Comparison of ENCODE assay signal across 28 mouse cellular contexts in the genomic region with DNA sequence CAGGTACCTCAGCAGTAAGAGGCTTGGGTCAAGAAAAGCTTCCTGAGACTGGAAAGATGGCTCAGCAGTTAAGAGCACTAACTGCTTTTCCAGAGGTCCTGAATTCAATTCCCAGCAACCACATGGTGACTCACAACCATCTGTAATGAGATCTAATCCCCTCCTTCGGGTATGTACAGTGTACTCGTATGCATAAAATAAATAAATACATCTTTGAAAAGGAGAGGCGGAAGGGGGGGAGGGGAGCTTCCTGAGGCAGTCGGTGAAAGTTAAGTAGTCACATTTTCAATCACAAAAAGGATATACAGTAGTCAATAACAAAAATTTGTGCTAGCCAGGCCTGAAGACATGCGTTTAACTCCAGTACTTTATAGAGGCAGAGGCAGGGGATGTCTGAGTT. TPM values are rescaled to one million over a fixed set of nuclear protein-coding genes. Genes with fewer than 3 reads are reported as not detected.
DNase-seq lines count a peak whose midpoint lies in the region; ATAC-seq lines count a peak whose summit lies in the region.
"Had no signal": no experiment of that assay in that cellular context is flagged by ENCODE, and none has a peak within 500 bp of the region (broad histone marks: within the 10 kb centered on the region; RNA-seq: fewer than 3 reads in every experiment).

No protein-coding gene starts in this region.

- H3K4me2 ChIP-seq in embryonic facial prominence, embryonic 11.5 days (ENCODE audit: low read depth, low read length): no peak overlapping the region
- H3K4me2 ChIP-seq: embryonic facial prominence, embryonic 12.5 days; embryonic facial prominence, embryonic 15.5 days; forebrain, embryonic 12.5 days; forebrain, embryonic 15.5 days; heart, embryonic 13.5 days; hindbrain, embryonic 12.5 days; hindbrain, embryonic 15.5 days had no signal

- H3K4me1 ChIP-seq in embryonic facial prominence, embryonic 11.5 days (ENCODE audit: control insufficient read depth, insufficient read depth, low read length): no peaks in the 10 kb centered on the region
- no peaks in the 10 kb centered on the region; the same call in 1 of the 2 replicates for H3K4me1 ChIP-seq in embryonic facial prominence, embryonic 10.5 days
- no peaks in the 10 kb centered on the region for H3K4me1 ChIP-seq in limb, embryonic 10.5 days
- peaks cover under 1% of the 10 kb centered on the region for H3K4me1 ChIP-seq in heart, embryonic 10.5 days

- no peaks in the 10 kb centered on the region for H3K9me3 ChIP-seq in embryonic facial prominence, embryonic 11.5 days (replicated peaks; ENCODE audit: control insufficient read depth, low read length)
- no peaks in the 10 kb centered on the region for H3K9me3 ChIP-seq in embryonic facial prominence, embryonic 10.5 days
- H3K9me3 ChIP-seq in limb, embryonic 10.5 days (replicated peaks): no peaks in the 10 kb centered on the region
- H3K9me3 ChIP-seq in heart, embryonic 10.5 days: no peaks in the 10 kb centered on the region
- H3K9me3 ChIP-seq: embryonic facial prominence, embryonic 12.5 days; embryonic facial prominence, embryonic 15.5 days; forebrain, embryonic 12.5 days; forebrain, embryonic 15.5 days; G1E; heart, embryonic 13.5 days; hindbrain, embryonic 12.5 days; hindbrain, embryonic 15.5 days had no signal

- peak; percentile 1 for DNase-seq in embryonic facial prominence, embryonic 11.5 days (ENCODE audit: low spot score)
- no peak for DNase-seq in embryonic facial prominence, embryonic 10.5 days (ENCODE audit: low spot score)
- DNase-seq in 3T3-L1 (ENCODE audit: low read depth, low spot score): peak; percentile 33
- no peak for DNase-seq in neural tube, embryonic 10.5 days (ENCODE audit: extremely low spot score, low spot score)
- DNase-seq in limb, embryonic 10.5 days (ENCODE audit: low spot score): no peak
- DNase-seq in heart, embryonic 10.5 days (ENCODE audit: low spot score): no peak
- DNase-seq: adrenal gland, adult 2 months; adrenal gland, postnatal 14 days; B cell, adult 2 months; cerebellum, adult 11 months; cerebellum, adult 2 months; cerebellum, adult 9-11 months; cerebellum, postnatal 36 days; embryo, embryonic 11 days; gastrocnemius, postnatal 25 days; heart, adult 18-20 months had no signal

- no peak overlapping the region for H3K27ac ChIP-seq in embryonic facial prominence, embryonic 11.5 days (replicated peaks; ENCODE audit: low read depth, low read length)
- H3K27ac ChIP-seq in embryonic facial prominence, embryonic 10.5 days (replicated peaks): no peak overlapping the region
- no peak overlapping the region for H3K27ac ChIP-seq in limb, embryonic 10.5 days
- H3K27ac ChIP-seq in heart, embryonic 10.5 days: no peak overlapping the region
- H3K27ac ChIP-seq: embryonic facial prominence, embryonic 12.5 days; embryonic facial prominence, embryonic 15.5 days; forebrain, embryonic 12.5 days; forebrain, embryonic 15.5 days; heart, embryonic 13.5 days; hindbrain, embryonic 12.5 days; hindbrain, embryonic 15.5 days had no signal

- H3K4me3 ChIP-seq in embryonic facial prominence, embryonic 11.5 days (ENCODE audit: low read depth, low read length): no peak overlapping the region
- H3K4me3 ChIP-seq in embryonic facial prominence, embryonic 10.5 days: no peak overlapping the region
- no peak overlapping the region for H3K4me3 ChIP-seq in limb, embryonic 10.5 days
- no peak overlapping the region for H3K4me3 ChIP-seq in heart, embryonic 10.5 days
- H3K4me3 ChIP-seq: embryonic facial prominence, embryonic 12.5 days; embryonic facial prominence, embryonic 15.5 days; forebrain, embryonic 12.5 days; forebrain, embryonic 15.5 days; heart, embryonic 13.5 days; hindbrain, embryonic 12.5 days; hindbrain, embryonic 15.5 days had no signal

- no peak overlapping the region for H3K9ac ChIP-seq in embryonic facial prominence, embryonic 11.5 days (replicated peaks; ENCODE audit: low read length)
- H3K9ac ChIP-seq: embryonic facial prominence, embryonic 12.5 days; embryonic facial prominence, embryonic 15.5 days; forebrain, embryonic 12.5 days; forebrain, embryonic 15.5 days; heart, embryonic 13.5 days; hindbrain, embryonic 12.5 days; hindbrain, embryonic 15.5 days had no signal

- no peaks in the 10 kb centered on the region for H3K36me3 ChIP-seq in embryonic facial prominence, embryonic 11.5 days (replicated peaks; ENCODE audit: control insufficient read depth, insufficient read depth, low read depth, low read length)
- H3K36me3 ChIP-seq in embryonic facial prominence, embryonic 10.5 days (replicated peaks): peaks cover 31% of the 10 kb centered on the region
- peaks cover 28% of the 10 kb centered on the region for H3K36me3 ChIP-seq in limb, embryonic 10.5 days
- peaks cover 11% of the 10 kb centered on the region; the same call in 1 of the 2 replicates for H3K36me3 ChIP-seq in heart, embryonic 10.5 days
- H3K36me3 ChIP-seq: embryonic facial prominence, embryonic 12.5 days; forebrain, embryonic 15.5 days; hindbrain, embryonic 15.5 days had no signal

- no peaks in the 10 kb centered on the region for H3K27me3 ChIP-seq in embryonic facial prominence, embryonic 11.5 days (ENCODE audit: control insufficient read depth, insufficient read depth, low read length)
- no peaks in the 10 kb centered on the region for H3K27me3 ChIP-seq in embryonic facial prominence, embryonic 10.5 days (replicated peaks; ENCODE audit: low read depth, poor library complexity, severe bottlenecking)
- no peaks in the 10 kb centered on the region for H3K27me3 ChIP-seq in limb, embryonic 10.5 days (ENCODE audit: low read depth, poor library complexity, severe bottlenecking)
- no peaks in the 10 kb centered on the region for H3K27me3 ChIP-seq in heart, embryonic 10.5 days (ENCODE audit: insufficient read depth, poor library complexity, severe bottlenecking)
- H3K27me3 ChIP-seq: CH12.LX; embryonic facial prominence, embryonic 12.5 days; embryonic facial prominence, embryonic 15.5 days; forebrain, embryonic 12.5 days; forebrain, embryonic 15.5 days; heart, embryonic 13.5 days; hindbrain, embryonic 12.5 days; hindbrain, embryonic 15.5 days had no signal

- 70% methylated on average over 5 of the region's 5 CpGs for WGBS in embryonic facial prominence, embryonic 11.5 days
- WGBS in embryonic facial prominence, embryonic 10.5 days: 79% methylated on average over 5 of the region's 5 CpGs
- 88% methylated on average over 5 of the region's 5 CpGs for WGBS in limb, embryonic 10.5 days
- WGBS in heart, embryonic 10.5 days: 84% methylated on average over 5 of the region's 5 CpGs

- ATAC-seq in embryonic facial prominence, embryonic 11.5 days (replicated peaks; ENCODE audit: insufficient number of reproducible peaks, low FRiP score, low TSS enrichment, low read depth): no peak
- peak; percentile 47 for ATAC-seq in CD4-positive, CD25-positive, alpha-beta regulatory T cell, adult 4 months
- ATAC-seq in inflammation-experienced regulatory T-cells, adult 6 months: peak; percentile 52
- ATAC-seq: forebrain, embryonic 15.5 days; intestine, embryonic 16.5 days had no signal

RNA-seq across cellular contexts. Expression of a gene that starts 38.4 kb away (rescaled TPM):
- polyA plus RNA-seq in embryonic facial prominence, embryonic 11.5 days (2014; fragmentation: Nextera tagmentation; extraction: Ambion mirVana): 81.5 and 85.1 TPM in 2 replicates
- 116 and 122 TPM in 2 replicates for polyA plus RNA-seq in embryonic facial prominence, embryonic 10.5 days (2016; fragmentation: Nextera tagmentation; extraction: Ambion mirVana)
- polyA plus RNA-seq in CD4-positive, CD25-positive, alpha-beta regulatory T cell, adult 4 months (2017; shearing (Covaris generic)): 10 to 100 TPM; 60.5 to 81.2 TPM
- polyA plus RNA-seq in inflammation-experienced regulatory T-cells, adult 6 months (2017; shearing (Covaris generic)): 10 to 100 TPM; 58.7 to 77.4 (median 72.6) TPM
- polyA plus RNA-seq in limb, embryonic 10.5 days (2016; fragmentation: Nextera tagmentation; extraction: Ambion mirVana): 132 and 134 TPM in 2 replicates
- polyA plus RNA-seq in heart, embryonic 10.5 days (2016; fragmentation: Nextera tagmentation; extraction: Ambion mirVana): 73.1 and 105 TPM in 2 replicates

RNA-seq across cellular contexts. Expression of a gene that starts 56.8 kb away (rescaled TPM):
- polyA plus RNA-seq in embryonic facial prominence, embryonic 11.5 days (2014; fragmentation: Nextera tagmentation; extraction: Ambion mirVana): not detected in 2 replicates
- polyA plus RNA-seq in embryonic facial prominence, embryonic 10.5 days (2016; fragmentation: Nextera tagmentation; extraction: Ambion mirVana): 0.12 TPM in 1 of 2 replicates, not detected in the other
- polyA plus RNA-seq in CD4-positive, CD25-positive, alpha-beta regulatory T cell, adult 4 months (2017; shearing (Covaris generic)): under 1 TPM in 1 of 2 experiments, not detected in 1; 0.22 TPM
- polyA plus RNA-seq in inflammation-experienced regulatory T-cells, adult 6 months (2017; shearing (Covaris generic)): under 1 TPM in 2 of 3 experiments, not detected in 1; 0.15 to 0.23 TPM
- polyA plus RNA-seq in limb, embryonic 10.5 days (2016; fragmentation: Nextera tagmentation; extraction: Ambion mirVana): 0.11 TPM in 1 of 2 replicates, not detected in the other
- not detected in 2 replicates for polyA plus RNA-seq in heart, embryonic 10.5 days (2016; fragmentation: Nextera tagmentation; extraction: Ambion mirVana)
- polyA plus RNA-seq: forebrain, embryonic 12.5 days; heart, embryonic 13.5 days had no signal

Comparison
In these comparisons a context has a peak if more than half of its experiments do, and no peak if none do; other contexts are left out.
1. DNase-seq: peak in embryonic facial prominence, embryonic 11.5 days (single experiment) and 3T3-L1 (single experiment); none in embryonic facial prominence, embryonic 10.5 days (single experiment), neural tube, embryonic 10.5 days (single experiment), limb, embryonic 10.5 days (single experiment) and heart, embryonic 10.5 days (single experiment).